Mouse (Mus musculus) stomach, postnatal 0 days (tissue): ENCODE measurements around the gene Col27a1.

ENCODE experiments used
- CTCF ChIP-seq: IDR thresholded peaks from 2 replicates; pipeline ENCODE4 v1.5.1; 2016; ENCODE audit warnings: antibody characterized with exemption, low read depth, mild to moderate bottlenecking, moderate library complexity
- EP300 ChIP-seq: optimal IDR thresholded peaks from 2 replicates; pipeline ENCODE3; 2016; ENCODE audit warnings: antibody characterized with exemption

DNA sequence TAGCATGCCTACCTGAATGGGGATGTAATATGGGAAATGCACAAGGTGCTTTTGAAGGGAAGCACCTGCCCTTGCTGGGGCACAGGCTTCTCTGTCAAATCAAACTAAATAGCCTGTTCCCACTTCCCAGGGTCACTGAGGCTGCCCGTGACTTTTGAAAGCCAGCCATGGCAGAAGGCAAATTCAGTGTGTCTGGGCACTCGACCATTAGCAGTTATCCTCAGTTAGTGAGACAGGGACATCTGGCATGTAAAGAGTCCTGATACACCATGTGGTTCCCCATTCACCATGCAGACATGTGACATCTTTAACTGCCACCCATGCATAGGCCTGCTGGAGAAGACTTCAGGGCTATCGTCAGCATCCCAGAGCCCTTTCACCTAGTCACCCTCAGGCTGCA lies 5.3 kb downstream of the Col27a1 start:
- TF ChIP-seq CTCF (no peak), EP300 (no peak)
